Mouse (Mus musculus) stomach, embryonic 16.5 days (tissue): ENCODE results near the gene Chac1. TPM values are rescaled to one million over a fixed set of nuclear protein-coding genes. Genes with fewer than 3 reads are reported as not detected.

ENCODE experiments used
- ATAC-seq: fragments of 200-750 bp; cut with Nextera tagmentation; 2 replicates; pipeline ENCODE4 v1.8.0; 2017; ENCODE audit warnings: moderate number of reproducible peaks, moderate TSS enrichment; ENCODE audit not compliant: insufficient read depth, low FRiP score
- H3K27ac ChIP-seq: fragments of 300-500 bp; sonication (generic); 2 replicates; pipeline ENCODE4 v1.5.1; 2014; ENCODE audit warnings: low read length
- H3K27me3 ChIP-seq: fragments of 300-500 bp; sonication (generic); 2 replicates; pipeline ENCODE4 v1.6.1; 2014; ENCODE audit warnings: low read length, control low read depth, mixed read lengths; ENCODE audit not compliant: control insufficient read depth, insufficient read depth
- H3K36me3 ChIP-seq: fragments of 300-500 bp; sonication (generic); 2 replicates; pipeline ENCODE4 v1.6.1; 2014; ENCODE audit warnings: low read length; ENCODE audit not compliant: control insufficient read depth, insufficient read depth
- H3K4me1 ChIP-seq: fragments of 300-500 bp; sonication (generic); 2 replicates; pipeline ENCODE4 v1.6.1; 2014; ENCODE audit warnings: low read length, control low read depth, mixed read lengths; ENCODE audit not compliant: control insufficient read depth, insufficient read depth
- H3K4me2 ChIP-seq: fragments of 300-500 bp; sonication (generic); 2 replicates; pipeline ENCODE4 v1.6.1; 2014; ENCODE audit warnings: low read depth, low read length, mixed read lengths
- H3K4me3 ChIP-seq: fragments of 300-500 bp; sonication (generic); replicated peaks from 2 replicates; pipeline ENCODE4 v1.5.1; 2014; ENCODE audit warnings: mild to moderate bottlenecking, low read length
- H3K9ac ChIP-seq: fragments of 300-500 bp; sonication (generic); 2 replicates; pipeline ENCODE4 v1.6.1; 2014; ENCODE audit warnings: low read length
- H3K9me3 ChIP-seq: fragments of 300-500 bp; sonication (generic); replicated peaks from 2 replicates; pipeline ENCODE4 v1.6.1; 2016; ENCODE audit warnings: low read length, control low read depth; ENCODE audit not compliant: control insufficient read depth
- WGBS: fragments of 180-500 bp; shearing (Covaris S2); extraction: QIAGEN DNeasy Blood & Tissue Kit; methylation state at CpG from one replicate; pipeline ENCODE4 v1.1.7; 2014; 5-methylcytosine and 5-hydroxymethylcytosine counted together
- polyA plus RNA-seq: library from polyadenylated mRNA; unstranded; fragments of >200 nt; fragmentation: Nextera tagmentation; extraction: Ambion mirVana; gene quantifications from 2 replicates; pipeline ENCODE4 v1.2.1, GENCODE M21; 2015

Gene Chac1
- polyA plus RNA-seq, 1 experiment from 2014 or later = 2.4 TPM

DNA sequence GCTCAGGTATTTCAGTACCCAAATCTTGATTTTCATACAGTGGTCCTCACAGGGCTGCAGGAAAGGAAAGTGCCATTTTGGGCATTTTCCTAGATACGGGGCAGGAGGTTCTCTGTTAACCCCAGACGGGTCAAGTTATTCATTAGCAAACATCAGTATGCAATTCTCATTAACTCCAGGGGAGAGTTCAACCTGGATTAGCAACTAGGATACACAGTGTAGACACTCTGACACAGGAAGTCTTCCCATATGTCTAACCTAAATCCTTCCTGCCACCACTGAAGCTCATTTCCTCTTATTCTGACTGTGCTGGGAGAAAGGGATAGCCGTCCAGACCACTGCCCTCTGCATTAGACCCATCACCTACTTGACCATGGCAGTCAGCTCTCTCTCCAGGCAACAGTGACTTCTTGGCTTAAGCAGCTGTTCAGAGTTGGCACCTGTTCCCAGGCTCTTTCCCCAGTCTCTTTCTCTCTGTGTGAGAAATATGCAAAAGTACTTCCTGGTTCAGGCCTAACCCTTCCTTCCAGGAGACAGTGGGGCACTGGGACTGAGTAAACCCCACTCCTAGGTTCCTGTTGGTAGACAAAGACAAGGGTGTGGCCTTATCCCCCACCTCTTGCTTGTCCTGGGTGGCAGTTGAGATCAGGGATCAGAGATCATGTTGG, 32.9 kb upstream of the Chac1 start:
- Histone ChIP-seq H3K27ac (peak overlapping the region; percentile 84), H3K4me1 (peaks cover 24% of the 10 kb centered on the region), H3K9ac (no peak overlapping the region), H3K4me3 (no peak overlapping the region), H3K27me3 (peaks cover 21% of the 10 kb centered on the region), H3K4me2 (no peak overlapping the region), H3K36me3 (no peaks in the 10 kb centered on the region), H3K9me3 (no peaks in the 10 kb centered on the region)
- 53% methylated on average over 3 of the region's 3 CpGs for WGBS
- ATAC-seq = peak; percentile 58; the same call in 1 of the 2 replicates

DNA sequence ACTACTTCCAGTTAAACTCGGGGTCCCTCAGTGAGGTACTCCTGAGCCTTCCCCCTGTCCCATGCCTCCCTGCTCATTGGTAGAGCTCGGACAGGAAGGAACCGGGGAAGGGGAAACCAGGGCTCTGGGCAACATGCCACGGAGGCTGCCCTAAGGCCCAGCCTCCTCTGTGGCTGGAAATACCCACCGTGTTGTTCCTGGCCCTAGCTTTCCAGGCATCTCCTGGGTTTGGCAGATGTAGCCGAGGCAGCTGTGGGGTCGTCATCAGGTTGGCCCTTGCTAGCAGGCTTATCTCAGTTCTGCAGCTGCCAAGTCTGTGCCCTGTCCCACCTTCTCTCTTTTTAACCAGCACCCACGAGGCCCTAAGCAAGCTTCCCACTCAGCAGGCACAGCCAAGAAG, 30.5 kb upstream of the Chac1 start:
- ATAC-seq = no peak
- Histone ChIP-seq H3K27me3 (peaks cover 39% of the 10 kb centered on the region), H3K4me1 (peaks cover 43% of the 10 kb centered on the region), H3K9ac (no peak overlapping the region), H3K27ac (no peak overlapping the region), H3K4me3 (no peak overlapping the region), H3K9me3 (no peaks in the 10 kb centered on the region), H3K4me2 (no peak overlapping the region), H3K36me3 (no peaks in the 10 kb centered on the region)
- 69% methylated on average over 8 of the region's 8 CpGs for WGBS

DNA sequence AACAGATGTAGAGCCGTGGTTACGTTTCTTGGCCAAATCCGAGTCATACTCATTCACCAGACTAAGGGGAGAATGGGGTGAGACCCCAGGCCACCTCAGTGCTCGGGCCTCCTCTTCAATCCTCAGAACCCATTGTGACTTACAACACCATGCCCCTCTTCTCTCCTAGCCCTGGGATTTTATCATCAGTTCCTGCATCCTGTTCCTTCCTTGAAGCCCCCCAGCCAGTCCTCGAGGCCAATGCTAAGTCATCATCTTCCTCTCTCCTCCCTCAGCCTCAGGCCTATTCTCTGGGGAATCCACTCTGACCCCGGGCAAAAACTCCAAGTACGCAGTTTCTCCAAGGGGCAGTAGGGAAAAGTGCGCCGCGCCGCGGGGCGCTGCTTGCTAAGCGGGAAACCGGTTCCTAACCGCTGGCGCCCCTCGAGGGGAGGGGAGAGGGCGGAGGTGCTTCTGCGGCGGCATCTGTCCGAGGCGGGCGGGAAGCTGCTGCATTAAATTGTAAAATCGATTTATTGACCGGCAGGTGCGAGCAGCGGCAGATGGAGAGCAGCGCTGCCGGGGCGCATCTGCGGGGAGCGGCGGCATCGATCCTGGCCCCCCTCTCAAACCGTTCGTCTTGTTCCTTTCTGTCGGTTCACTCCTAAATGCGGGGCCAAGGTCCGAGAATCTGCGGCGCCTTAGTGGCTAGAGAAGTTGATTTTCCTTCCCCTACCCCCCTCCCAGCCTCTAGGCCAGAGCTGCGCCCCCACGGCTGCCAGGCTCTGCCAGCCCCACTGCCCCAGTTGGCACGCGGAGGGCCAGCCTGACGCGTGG, 29.1 kb upstream of the Chac1 start:
- Histone ChIP-seq H3K4me2 (peak overlapping the region; percentile 53), H3K4me1 (peaks cover 49% of the 10 kb centered on the region), H3K9me3 (no peaks in the 10 kb centered on the region), H3K27ac (no peak overlapping the region), H3K36me3 (no peaks in the 10 kb centered on the region), H3K9ac (peak overlapping the region; percentile 61), H3K27me3 (peaks cover 52% of the 10 kb centered on the region), H3K4me3 (peak overlapping the region; percentile 35)
- ATAC-seq = no peak
- WGBS = 8% methylated on average over 48 of the region's 48 CpGs

DNA sequence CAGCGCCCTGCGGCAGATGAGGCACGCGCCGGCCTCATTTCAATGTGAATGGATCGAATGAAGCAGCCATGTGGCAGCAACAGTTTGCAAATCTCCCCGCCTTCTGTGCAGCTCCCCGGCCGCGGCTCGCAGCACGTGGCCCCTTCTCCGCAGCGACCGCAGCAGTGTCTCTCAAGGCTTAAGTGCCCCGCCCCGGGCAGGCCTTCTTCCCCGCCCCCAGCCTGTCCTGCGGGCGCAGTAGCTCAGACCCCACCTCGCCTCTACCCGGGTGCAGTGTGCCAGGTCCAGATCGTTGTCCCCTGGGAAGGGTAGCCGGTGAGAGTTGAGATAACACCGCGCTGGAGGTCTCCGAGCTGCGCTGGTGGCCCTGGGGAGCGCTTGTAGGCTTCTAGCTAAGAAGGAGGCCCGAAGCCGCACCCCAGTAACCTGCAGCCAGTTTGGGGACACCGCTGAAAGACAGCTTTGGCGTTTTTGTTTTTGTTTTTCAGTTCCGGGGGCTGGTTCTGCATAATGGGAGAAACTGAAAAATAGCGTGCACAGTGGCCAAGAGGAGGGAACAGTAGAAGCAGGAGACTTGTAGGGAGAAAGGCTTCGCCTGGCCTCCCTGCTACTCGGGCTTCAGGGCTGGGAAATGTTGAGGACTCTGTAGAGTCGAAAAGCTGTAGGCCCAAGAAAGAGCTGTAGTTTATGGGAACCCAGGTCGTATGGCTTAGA, 28.3 kb upstream of the Chac1 start:
- peak overlapping the region; percentile 61 for H3K9ac ChIP-seq
- H3K4me3 ChIP-seq = peak overlapping the region; percentile 35
- ATAC-seq = 0 out of 2 replicates have a peak, but pooled peaks have one; percentile 9
- no peak overlapping the region for H3K27ac ChIP-seq
- WGBS = 16% methylated on average over 39 of the region's 39 CpGs
- H3K27me3 ChIP-seq = peaks cover 53% of the 10 kb centered on the region
- H3K4me1 ChIP-seq = peaks cover 53% of the 10 kb centered on the region
- peak overlapping the region; percentile 53 for H3K4me2 ChIP-seq
- H3K9me3 ChIP-seq = no peaks in the 10 kb centered on the region
- no peaks in the 10 kb centered on the region for H3K36me3 ChIP-seq

DNA sequence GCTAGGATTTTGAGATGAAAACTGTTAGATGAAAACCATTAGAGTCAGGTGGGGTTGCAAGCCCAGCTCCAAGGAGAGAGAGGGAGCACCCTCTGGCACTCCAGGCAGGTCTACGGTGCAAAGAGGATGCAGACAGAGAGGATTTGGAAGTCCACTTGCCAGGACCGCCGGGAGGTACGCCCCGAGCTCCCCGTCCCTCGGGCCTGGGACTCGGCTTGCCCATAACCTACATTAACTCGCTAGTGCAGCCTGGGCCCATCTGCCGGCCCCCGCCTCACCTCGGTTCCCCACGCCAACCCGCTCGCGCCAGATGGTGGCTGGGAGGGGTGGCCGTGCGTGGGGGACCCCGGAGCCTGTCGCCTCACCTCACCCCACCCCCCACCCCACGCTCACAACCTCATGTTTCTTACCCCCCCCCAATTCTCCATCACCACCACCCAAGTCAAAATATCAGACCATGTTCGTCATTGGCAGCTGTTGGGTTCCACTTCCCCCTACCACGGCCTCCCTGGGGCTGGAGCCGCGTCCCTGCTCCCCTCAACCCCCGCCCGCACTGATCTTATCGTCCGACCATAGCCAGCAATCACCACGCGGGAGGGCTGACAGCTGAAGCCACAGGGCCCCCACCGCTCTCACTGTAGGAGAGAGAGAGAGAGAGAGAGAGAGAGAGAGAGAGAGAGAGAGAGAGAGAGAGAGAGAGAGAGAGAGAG, 27.0 kb upstream of the Chac1 start:
- peak overlapping the region; percentile 59 for H3K4me3 ChIP-seq
- ATAC-seq = no peak
- no peaks in the 10 kb centered on the region for H3K9me3 ChIP-seq
- peaks cover 48% of the 10 kb centered on the region for H3K4me1 ChIP-seq
- H3K27me3 ChIP-seq = peaks cover 58% of the 10 kb centered on the region
- H3K4me2 ChIP-seq = peak overlapping the region; percentile 89
- no peak overlapping the region for H3K27ac ChIP-seq
- 14% methylated on average over 32 of the region's 32 CpGs for WGBS
- peak overlapping the region; percentile 72 for H3K9ac ChIP-seq
- H3K36me3 ChIP-seq = no peaks in the 10 kb centered on the region

DNA sequence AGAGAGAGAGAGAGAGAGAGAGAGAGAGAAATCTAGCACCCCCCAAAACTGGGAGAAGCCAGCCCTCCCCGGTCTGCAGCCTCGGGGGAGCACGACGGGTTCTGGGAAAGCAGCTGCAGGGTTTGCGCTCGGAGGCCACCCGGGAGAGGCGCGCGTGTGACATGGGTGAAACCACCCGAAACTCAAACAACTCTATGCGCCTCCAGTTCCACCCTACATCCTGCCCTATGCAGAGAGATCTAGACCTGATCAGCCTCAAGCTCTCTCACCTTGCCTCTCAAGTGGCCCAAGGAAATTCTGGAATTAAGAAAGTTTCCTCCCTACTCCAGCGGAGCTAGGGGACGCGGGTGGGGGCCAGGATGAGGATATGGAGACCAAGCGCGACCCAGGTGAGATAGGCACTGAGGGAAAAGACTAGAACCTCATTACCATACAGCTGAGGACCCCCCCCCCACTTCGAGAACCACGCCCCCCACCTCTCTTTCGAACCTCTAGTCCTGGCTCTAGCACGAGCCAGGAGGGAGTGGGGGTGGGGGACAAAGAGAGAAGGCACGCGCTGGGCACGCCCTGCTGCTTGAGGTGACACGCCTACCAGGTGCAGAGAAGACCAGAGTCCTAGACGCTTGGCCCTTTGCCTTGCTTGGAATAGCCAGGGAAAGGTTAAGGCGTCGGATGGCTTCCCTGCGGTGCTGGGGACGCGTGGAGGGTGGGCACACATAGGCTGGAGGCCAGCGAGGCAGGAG, 26.3 kb upstream of the Chac1 start:
- Histone ChIP-seq H3K27me3 (peaks cover 58% of the 10 kb centered on the region), H3K9me3 (no peaks in the 10 kb centered on the region), H3K9ac (peak overlapping the region; percentile 72), H3K27ac (peak overlapping the region; percentile 65), H3K36me3 (no peaks in the 10 kb centered on the region), H3K4me3 (peak overlapping the region; percentile 59), H3K4me2 (peak overlapping the region; percentile 89), H3K4me1 (peaks cover 48% of the 10 kb centered on the region)
- 2% methylated on average over 32 of the region's 32 CpGs for WGBS
- peak; percentile 69; the same call in 1 of the 2 replicates for ATAC-seq

DNA sequence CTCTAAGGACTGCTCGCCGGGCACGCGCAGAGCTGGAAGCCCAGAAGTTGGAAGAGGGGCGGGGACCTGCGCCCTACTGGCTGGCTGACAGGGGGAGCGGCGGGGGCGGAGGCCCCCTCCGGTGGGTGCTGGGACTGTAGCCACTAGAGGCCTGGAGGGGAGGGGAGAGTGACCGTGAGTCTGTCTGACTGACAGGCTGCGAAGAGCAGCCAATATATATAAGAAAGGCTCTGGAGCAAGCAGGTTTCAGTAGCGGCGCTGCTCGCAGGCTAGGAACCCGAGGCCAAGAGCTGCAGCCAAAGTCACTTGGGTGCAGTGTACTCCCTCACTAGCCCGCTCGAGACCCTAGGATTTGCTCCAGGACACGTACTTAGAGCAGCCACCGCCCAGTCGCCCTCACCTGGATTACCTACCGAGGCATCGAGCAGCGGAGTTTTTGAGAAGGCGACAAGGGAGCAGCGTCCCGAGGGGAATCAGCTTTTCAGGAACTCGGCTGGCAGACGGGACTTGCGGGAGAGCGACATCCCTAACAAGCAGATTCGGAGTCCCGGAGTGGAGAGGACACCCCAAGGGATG, 25.4 kb upstream of the Chac1 start, which contains the start of gene Dll4:
Gene Dll4 (plus strand): TSS at position 217 of the 576 bp plus-strand sequence.
- H3K4me3 ChIP-seq = peak within 1 kb of the TSS; percentile 59
- under 1% methylated on average over 33 of the region's 33 CpGs for WGBS

More for the DNA sequence above, 25.4 kb upstream of the Chac1 start, which contains the start of gene Dll4:
- peaks cover 48% of the 10 kb centered on the region for H3K4me1 ChIP-seq
- H3K9ac ChIP-seq = peak within 1 kb of the TSS; percentile 72
- peak within 1 kb of the TSS; percentile 89 for H3K4me2 ChIP-seq
- peak; percentile 73 for ATAC-seq
- H3K9me3 ChIP-seq = no peaks in the 10 kb centered on the region
- H3K27me3 ChIP-seq = peaks cover 54% of the 10 kb centered on the region
- H3K36me3 ChIP-seq = no peaks in the 10 kb centered on the region
- H3K27ac ChIP-seq = peak within 1 kb of the TSS; percentile 65
